Mouse (Mus musculus) G1E (cell line): ENCODE measurements at regions not wholly inside any gene's neighbourhood (a gene's known extent, or its start where the extent isn't known, plus 50 kb on each side); places are given as distances from the start of the nearest gene placed in this dataset.

ENCODE experiments used
- CTCF ChIP-seq: IDR thresholded peaks from 2 replicates; pipeline ENCODE4 v1.5.1; 2012; ENCODE audit warnings: low read depth, low read length, inconsistent platforms, mixed read lengths
- GATA1 ChIP-seq: IDR thresholded peaks from 2 replicates; pipeline ENCODE4 v1.6.1; 2012; ENCODE audit warnings: borderline replicate concordance, low read length, inconsistent platforms, mixed read lengths
- TAL1 ChIP-seq: conservative IDR thresholded peaks from 2 replicates; pipeline ENCODE4 v1.6.1; 2012; ENCODE audit warnings: low read depth, low read length, inconsistent platforms, mixed read lengths

DNA sequence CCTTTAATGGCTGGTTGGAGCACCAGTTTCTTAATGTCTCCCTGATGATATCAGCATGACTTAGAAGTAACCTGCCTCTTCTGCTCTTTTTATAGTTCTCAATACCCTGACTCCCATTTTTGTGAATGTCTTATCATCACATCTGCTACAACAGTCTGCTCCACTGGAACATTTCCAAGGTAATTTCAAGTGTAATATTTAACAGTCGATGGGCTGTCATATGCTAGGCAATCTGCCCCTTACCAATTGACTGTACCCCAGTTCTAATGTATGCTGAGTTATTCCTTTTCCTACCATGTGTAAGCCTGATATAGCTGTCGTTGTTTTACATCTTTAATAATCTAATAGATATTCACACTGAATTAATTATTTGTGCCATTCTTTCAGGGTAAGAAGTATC lies 607.6 kb upstream of the Cdh10 start:
- TF ChIP-seq GATA1 (no peak), TAL1 (no peak), CTCF (no peak)
